Mouse (Mus musculus) gastrocnemius, adult 18-20 months (tissue): Measurements from ENCODE around the gene Kcnmb3. TPM values are rescaled to one million over a fixed set of nuclear protein-coding genes. Genes with fewer than 3 reads are reported as not detected.
A peak's percentile ranks its signal among the peaks of the same experiment; 100 is the strongest.
"Not testable (repeated sequence)": the region's sequence is repeated elsewhere in the genome, so short reads cannot be mapped to it uniquely, and the experiment has no call there.

Source experiments
- DNase-seq: peaks from one replicate; pipeline ENCODE4 v3.0.0; 2021; ENCODE audit warnings: low spot score
- total RNA-seq, 2 experiments: library from RNA; stranded (reverse); gene quantifications; 2 replicates each; pipeline ENCODE4 v1.2.3; 2021

Kcnmb3 gene
- total RNA-seq, 2 experiments from 2014 or later = 0.17 TPM; not detected in 1

DNA sequence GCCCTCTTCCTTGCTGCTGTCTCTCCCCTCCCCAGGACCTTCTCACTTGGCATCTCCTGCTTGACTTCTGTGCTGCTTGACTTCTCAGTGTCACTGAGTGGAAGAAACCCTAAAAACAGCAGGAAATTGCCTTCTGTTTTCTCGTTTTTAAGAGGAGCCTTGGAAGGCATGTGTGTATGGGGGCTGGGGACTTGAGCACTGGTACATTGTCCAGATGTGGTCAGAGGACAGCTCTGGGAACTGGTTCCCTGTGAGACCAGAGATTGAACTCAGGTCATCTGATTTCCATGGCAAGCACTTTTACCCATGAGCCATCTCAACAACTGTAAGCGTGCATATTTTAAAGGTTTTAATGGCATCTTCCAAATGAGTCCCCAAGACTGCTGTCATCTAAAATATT is 58.0 kb downstream of the Kcnmb3 start:
- DNase-seq = no peak

DNA sequence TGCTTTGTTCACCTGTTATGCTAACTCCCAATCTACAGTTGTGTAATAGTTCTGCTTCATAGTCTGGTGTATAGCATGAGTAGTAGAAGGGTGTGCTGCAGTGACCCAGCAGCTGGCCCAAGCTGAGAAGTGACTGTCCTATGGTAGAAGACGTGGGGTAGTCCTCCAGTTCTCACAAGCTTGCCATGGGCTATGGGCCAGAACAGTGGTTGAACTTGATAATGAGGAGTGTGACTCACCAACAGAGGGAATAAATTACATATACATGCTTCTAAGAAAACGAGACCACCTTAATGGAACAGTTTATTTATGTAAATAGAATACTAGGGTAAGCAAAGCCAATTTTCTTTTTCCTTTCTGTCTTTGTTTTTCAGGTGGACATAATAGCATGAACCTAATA is 61.6 kb downstream of the Kcnmb3 start:
- DNase-seq = no peak

DNA sequence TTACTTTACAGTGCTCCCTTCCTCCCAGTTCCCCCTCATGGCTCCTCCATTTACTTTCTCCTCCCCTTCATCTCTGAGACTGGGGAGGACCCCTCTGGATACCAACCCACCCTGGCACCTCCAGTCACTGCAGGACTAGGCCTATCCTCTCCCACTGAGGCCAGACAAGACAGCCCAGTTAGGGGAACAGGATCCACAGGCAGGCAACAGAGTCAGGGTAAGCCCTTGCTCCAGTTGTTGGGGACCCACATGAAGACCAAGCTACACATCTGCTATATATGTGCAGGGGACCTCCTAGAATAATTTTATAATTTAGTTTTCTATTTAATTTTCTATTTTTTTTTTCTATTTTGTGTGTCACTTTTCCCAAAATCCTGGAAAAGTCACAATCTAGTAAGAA is 62.7 kb downstream of the Kcnmb3 start:
- DNase-seq = not testable (repeated sequence)

DNA sequence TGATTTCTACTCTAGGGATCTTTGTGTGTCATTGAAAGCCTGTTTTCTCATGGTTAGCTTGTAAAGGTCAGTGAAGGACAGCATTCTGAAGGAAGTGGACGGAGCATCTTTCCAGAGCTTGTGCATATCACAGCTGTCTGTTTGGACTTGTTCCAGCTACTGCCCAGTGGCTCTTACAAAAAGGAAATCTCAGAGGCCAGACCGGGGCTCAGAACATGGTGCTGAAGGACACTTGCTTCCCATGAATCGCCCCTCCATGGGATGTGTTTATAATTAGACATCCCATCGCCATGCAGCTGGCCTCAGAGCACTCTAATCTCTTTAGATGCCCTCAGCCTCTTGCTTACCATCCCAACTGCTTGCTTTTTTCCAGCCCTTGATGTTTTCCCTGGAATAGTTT is 63.1 kb downstream of the Kcnmb3 start:
- DNase-seq = peak; percentile 54

GRCm38 (mm10) chr3:32428361-32428760 is 63.7 kb downstream of the Kcnmb3 start:
- no peak for DNase-seq

DNA sequence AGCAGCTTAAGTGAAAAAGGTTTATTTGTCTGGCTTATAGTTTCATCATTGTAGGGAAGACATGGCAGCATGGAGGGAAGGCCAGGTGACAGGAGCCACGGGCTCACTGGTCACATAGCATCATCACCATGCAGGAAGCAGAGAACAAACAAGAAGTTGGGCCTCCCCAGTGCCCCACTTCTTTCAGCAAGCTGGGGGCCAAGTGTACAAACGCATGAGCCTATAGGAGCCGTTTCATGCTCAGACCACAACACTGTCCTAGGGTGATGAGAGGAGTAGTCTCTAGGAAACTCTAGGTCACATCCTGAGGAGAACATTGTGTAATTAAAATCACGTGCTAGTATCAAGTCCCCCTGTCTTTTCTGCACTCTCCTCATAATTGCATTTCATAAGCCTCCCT is 64.3 kb downstream of the Kcnmb3 start:
- no peak for DNase-seq

Other genes with a start within 250 kb of the Kcnmb3 start
- 1 to 10 TPM; 7.4 to 7.8 TPM for gene Zmat3, start 126.2 kb downstream of the Kcnmb3 start, total RNA-seq
- gene Pik3ca, start 94.6 kb downstream of the Kcnmb3 start, total RNA-seq = 10 to 100 TPM; 45.9 to 48.8 TPM
- 10 to 100 TPM; 28.7 to 32.4 TPM for gene Zfp639, start 18.0 kb upstream of the Kcnmb3 start, total RNA-seq
- 100 to 1,000 TPM; 222 to 257 TPM for gene Mfn1, start 37.2 kb upstream of the Kcnmb3 start, total RNA-seq
- gene Gnb4, start 124.4 kb upstream of the Kcnmb3 start, total RNA-seq = 1 to 10 TPM; 3.4 to 5.5 TPM
- gene Actl6a, start 214.1 kb upstream of the Kcnmb3 start, total RNA-seq = 10 to 100 TPM; 14.3 to 14.7 TPM
- 100 to 1,000 TPM; 575 to 650 TPM for gene Ndufb5, start 244.8 kb upstream of the Kcnmb3 start, total RNA-seq
- gene Mrpl47, start 245.4 kb upstream of the Kcnmb3 start, total RNA-seq = 10 to 100 TPM; 24.5 to 26.9 TPM